Mouse (Mus musculus) kidney, embryonic 14.5 days (tissue): ENCODE results near the gene 1700092M07Rik. TPM values are rescaled to one million over a fixed set of nuclear protein-coding genes. Genes with fewer than 3 reads are reported as not detected.

ENCODE experiments used
- ATAC-seq: fragments of 200-750 bp; cut with Nextera tagmentation; 2 replicates; pipeline ENCODE4 v1.8.0; 2017; ENCODE audit warnings: moderate number of reproducible peaks, mild to moderate bottlenecking, moderate TSS enrichment, moderate library complexity; ENCODE audit not compliant: low FRiP score, low TSS enrichment
- H3K27ac ChIP-seq: fragments of 300-500 bp; sonication (generic); 2 replicates; pipeline ENCODE4 v1.5.1; 2014; ENCODE audit warnings: low read depth, mild to moderate bottlenecking, low read length, moderate library complexity, mixed read lengths
- H3K27me3 ChIP-seq: fragments of 300-500 bp; sonication (generic); 2 replicates; pipeline ENCODE4 v1.6.1; 2014; ENCODE audit warnings: mild to moderate bottlenecking, low read length; ENCODE audit not compliant: control insufficient read depth, insufficient read depth
- H3K36me3 ChIP-seq: fragments of 300-500 bp; sonication (generic); 2 replicates; pipeline ENCODE4 v1.6.1; 2014; ENCODE audit warnings: low read length, mixed read lengths; ENCODE audit not compliant: control insufficient read depth, insufficient read depth
- H3K4me1 ChIP-seq: fragments of 300-500 bp; sonication (generic); 2 replicates; pipeline ENCODE4 v1.6.1; 2014; ENCODE audit warnings: low read length, mixed read lengths; ENCODE audit not compliant: control insufficient read depth, insufficient read depth
- H3K4me2 ChIP-seq: fragments of 300-500 bp; sonication (generic); replicated peaks from 2 replicates; pipeline ENCODE4 v1.6.1; 2014; ENCODE audit warnings: low read depth, mild to moderate bottlenecking, low read length
- H3K4me3 ChIP-seq: fragments of 300-500 bp; sonication (generic); 2 replicates; pipeline ENCODE4 v1.5.1; 2014; ENCODE audit warnings: mild to moderate bottlenecking, low read length
- H3K9ac ChIP-seq: fragments of 300-500 bp; sonication (generic); 2 replicates; pipeline ENCODE4 v1.6.1; 2014; ENCODE audit warnings: low read depth, mild to moderate bottlenecking, low read length, moderate library complexity
- H3K9me3 ChIP-seq: fragments of 300-500 bp; sonication (generic); 2 replicates; pipeline ENCODE4 v1.6.1; 2016; ENCODE audit warnings: low read length; ENCODE audit not compliant: control insufficient read depth
- WGBS: fragments of 180-500 bp; shearing (Covaris S2); extraction: QIAGEN DNeasy Blood & Tissue Kit; methylation state at CpG from one replicate; pipeline ENCODE4 v1.1.7; 2014; 5-methylcytosine and 5-hydroxymethylcytosine counted together
- polyA plus RNA-seq: library from polyadenylated mRNA; unstranded; fragments of >200 nt; fragmentation: Nextera tagmentation; extraction: Ambion mirVana; gene quantifications from 2 replicates; pipeline ENCODE4 v1.2.1, GENCODE M21; 2014

1700092M07Rik gene
- polyA plus RNA-seq, 1 experiment from 2014 or later = 2.3 TPM

DNA sequence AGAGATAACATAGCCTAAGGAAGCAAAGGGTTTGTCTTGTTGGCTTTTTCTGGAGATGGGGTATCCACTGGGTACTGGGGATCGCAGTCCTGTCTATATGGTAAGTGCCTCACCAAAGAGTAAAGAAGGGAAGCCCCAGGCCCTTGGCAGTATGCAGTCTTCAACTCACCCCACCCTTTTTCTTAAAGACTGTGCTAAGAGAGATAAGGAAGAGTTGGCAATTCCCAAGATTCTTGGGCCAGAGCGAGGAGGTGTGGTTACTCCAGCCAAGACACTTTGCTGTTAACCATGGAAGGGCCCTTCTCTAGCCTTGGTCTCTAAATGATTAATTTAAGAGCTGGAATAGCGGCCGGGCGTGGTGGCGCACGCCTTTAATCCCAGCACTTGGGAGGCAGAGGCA, 33.6 kb upstream of the 1700092M07Rik start:
- Histone ChIP-seq H3K27me3 (no peaks in the 10 kb centered on the region), H3K4me1 (peaks cover 18% of the 10 kb centered on the region; the same call in 1 of the 2 replicates), H3K9ac (no peak overlapping the region), H3K4me3 (no peak overlapping the region), H3K9me3 (no peaks in the 10 kb centered on the region), H3K4me2 (no peak overlapping the region), H3K27ac (no peak overlapping the region), H3K36me3 (peaks cover 57% of the 10 kb centered on the region)
- WGBS = 98% methylated on average over 7 of the region's 7 CpGs
- no peak for ATAC-seq

DNA sequence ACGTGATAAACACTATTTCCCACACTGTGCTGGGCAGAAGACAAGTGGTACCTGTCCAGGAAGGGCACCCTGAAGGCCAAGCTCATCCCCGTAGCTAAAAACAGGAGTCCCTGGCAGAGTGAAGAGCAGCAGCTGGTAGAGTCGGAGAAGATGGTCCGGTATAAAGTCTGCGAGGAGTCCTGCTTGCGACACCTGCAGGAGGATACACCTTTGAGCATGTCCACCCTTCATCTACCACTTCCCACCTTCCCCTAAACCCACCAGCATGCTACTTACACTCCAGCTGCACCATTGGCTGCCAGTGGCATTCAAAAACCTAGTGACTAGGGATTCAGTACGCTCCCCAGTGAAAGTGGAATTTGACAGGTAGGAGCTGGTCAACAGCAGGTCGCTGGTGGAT, 31.6 kb upstream of the 1700092M07Rik start:
- no peak overlapping the region for H3K4me2 ChIP-seq
- H3K9me3 ChIP-seq = no peaks in the 10 kb centered on the region
- WGBS = 96% methylated on average over 8 of the region's 8 CpGs
- H3K27me3 ChIP-seq = no peaks in the 10 kb centered on the region
- H3K4me1 ChIP-seq = peaks cover 19% of the 10 kb centered on the region; the same call in 1 of the 2 replicates
- peaks cover 59% of the 10 kb centered on the region for H3K36me3 ChIP-seq
- H3K9ac ChIP-seq = no peak overlapping the region
- no peak overlapping the region for H3K4me3 ChIP-seq
- H3K27ac ChIP-seq = no peak overlapping the region
- ATAC-seq = no peak

DNA sequence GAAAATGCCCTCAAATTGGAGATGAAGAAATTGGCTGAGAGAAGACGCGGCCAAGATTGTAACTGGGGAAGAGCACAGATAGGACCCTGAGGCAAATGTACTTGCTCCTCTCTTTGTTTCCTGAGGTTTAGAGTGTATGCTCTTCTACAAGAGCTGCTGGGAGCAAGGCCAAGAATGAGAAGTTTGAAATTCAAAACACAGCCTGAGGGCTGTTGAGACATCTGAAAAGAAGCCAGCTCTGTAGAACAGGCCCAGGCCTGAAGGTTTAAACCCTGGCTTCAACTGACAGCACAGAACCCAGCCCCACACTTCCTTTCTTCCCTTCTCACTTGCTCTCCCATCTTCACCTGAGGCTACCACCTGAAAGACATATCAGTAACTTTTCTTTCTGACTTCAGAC, 30.5 kb upstream of the 1700092M07Rik start:
- WGBS = 95% methylated on average over 2 of the region's 2 CpGs

DNA sequence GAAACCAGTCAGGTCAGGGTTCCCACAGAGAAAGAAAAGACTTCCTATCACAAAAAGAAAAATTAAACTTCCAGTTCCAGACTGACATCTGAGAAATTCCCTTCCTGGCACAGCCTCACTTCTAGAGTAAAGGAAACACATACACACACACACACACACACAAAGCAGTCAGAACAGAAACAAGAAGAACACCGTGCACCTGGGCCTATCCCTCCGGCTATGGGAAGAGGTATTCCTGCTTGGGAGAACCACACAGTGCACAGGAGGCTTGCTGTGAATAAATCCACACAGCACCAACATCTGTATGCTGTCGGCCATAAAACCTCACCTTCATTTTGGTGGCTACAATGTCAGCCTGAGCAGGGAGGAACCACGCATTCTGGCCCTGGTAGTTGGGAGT, 29.0 kb upstream of the 1700092M07Rik start:
- Histone ChIP-seq H3K4me1 (peaks cover 19% of the 10 kb centered on the region; the same call in 1 of the 2 replicates), H3K9ac (peak overlapping the region; percentile 82), H3K27ac (no peak overlapping the region), H3K4me3 (peak overlapping the region; percentile 81), H3K27me3 (no peaks in the 10 kb centered on the region), H3K36me3 (peaks cover 56% of the 10 kb centered on the region), H3K4me2 (peak overlapping the region; percentile 72), H3K9me3 (no peaks in the 10 kb centered on the region)
- ATAC-seq = no peak
- WGBS = 49% methylated on average over 4 of the region's 4 CpGs

More for the DNA sequence above, 30.5 kb upstream of the 1700092M07Rik start:
- no peak overlapping the region; the same call in 1 of the 2 replicates for H3K9ac ChIP-seq
- H3K36me3 ChIP-seq = peaks cover 59% of the 10 kb centered on the region
- H3K4me1 ChIP-seq = peaks cover 19% of the 10 kb centered on the region; the same call in 1 of the 2 replicates
- no peak for ATAC-seq
- no peaks in the 10 kb centered on the region for H3K9me3 ChIP-seq
- H3K4me3 ChIP-seq = no peak overlapping the region
- no peak overlapping the region for H3K4me2 ChIP-seq
- H3K27ac ChIP-seq = no peak overlapping the region
- H3K27me3 ChIP-seq = no peaks in the 10 kb centered on the region

DNA sequence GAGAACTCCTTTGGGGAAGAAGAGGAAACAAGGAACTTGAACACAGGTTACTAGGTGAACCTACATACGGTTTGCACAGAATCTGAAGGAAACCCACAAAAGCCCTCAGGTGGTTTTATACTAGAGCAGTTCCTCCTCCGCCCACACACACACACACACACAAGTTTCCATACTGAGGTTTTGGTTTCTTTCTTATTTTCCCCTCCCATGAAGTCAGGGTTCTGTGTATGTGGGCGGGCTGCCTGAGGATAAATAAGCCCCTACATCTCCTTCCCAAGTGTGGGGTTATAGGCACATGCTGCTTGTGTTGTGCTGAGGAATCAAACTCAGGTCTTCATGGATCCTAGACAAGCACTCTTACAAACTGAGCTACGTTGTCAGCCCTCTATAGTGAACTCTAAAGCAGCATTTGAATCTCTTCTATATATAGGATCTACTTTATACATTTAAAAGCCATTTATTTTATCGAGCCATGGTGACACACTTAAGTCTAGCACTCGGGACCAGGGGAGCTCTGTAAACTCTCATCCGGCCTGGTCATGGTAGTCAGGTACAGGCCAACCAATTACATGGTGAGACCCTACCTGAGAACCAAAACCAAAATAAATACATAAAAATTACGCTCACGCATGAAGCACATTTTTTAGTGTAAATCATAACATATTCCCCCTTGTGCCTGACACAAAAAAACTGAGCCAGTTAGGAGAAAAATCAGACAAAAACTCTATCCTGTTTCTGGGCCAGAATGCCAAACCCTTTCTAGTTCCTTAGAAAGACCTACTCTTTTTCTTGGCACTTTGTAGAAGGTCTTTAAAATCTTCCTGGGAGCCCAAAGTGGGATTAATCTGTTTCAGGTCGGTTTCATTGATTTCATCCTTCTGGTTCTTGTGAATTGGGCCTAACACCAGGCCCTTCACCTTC, 28.3 kb upstream of the 1700092M07Rik start:
- peak overlapping the region; percentile 81 for H3K4me3 ChIP-seq
- ATAC-seq = no peak
- no peaks in the 10 kb centered on the region for H3K9me3 ChIP-seq
- peak overlapping the region; percentile 82 for H3K9ac ChIP-seq
- H3K27ac ChIP-seq = peak overlapping the region; percentile 96
- peaks cover 19% of the 10 kb centered on the region; the same call in 1 of the 2 replicates for H3K4me1 ChIP-seq
- WGBS = 53% methylated on average over 10 of the region's 10 CpGs
- peaks cover 49% of the 10 kb centered on the region for H3K36me3 ChIP-seq
- H3K27me3 ChIP-seq = no peaks in the 10 kb centered on the region
- peak overlapping the region; percentile 72 for H3K4me2 ChIP-seq

DNA sequence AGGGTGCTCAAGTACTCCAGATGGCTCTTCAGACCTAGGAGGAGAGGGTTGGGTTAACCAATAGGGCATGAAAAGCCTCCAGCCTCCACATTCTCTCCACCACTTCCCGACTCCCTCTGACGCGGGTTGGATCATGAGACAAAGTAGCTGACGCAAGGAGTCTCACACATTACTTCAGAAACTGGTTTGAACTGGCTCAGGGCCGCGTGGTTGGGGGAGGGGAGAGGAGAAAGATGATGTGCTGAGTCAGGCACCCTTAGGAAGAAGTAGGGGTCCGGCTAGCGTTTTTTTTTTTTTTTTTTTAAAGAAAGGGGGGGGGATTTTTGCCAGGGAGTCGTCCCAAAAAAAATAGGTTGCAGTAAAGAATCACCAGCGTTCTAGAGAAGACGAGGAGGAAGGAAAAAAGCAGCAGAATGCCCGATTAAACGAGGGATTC, 27.6 kb upstream of the 1700092M07Rik start:
- no peaks in the 10 kb centered on the region for H3K9me3 ChIP-seq
- H3K4me3 ChIP-seq = peak overlapping the region; percentile 81
- peak overlapping the region; percentile 96 for H3K27ac ChIP-seq
- peaks cover 19% of the 10 kb centered on the region; the same call in 1 of the 2 replicates for H3K4me1 ChIP-seq
- WGBS = under 1% methylated on average over 13 of the region's 13 CpGs
- peak; percentile 75 for ATAC-seq
- no peaks in the 10 kb centered on the region for H3K27me3 ChIP-seq
- H3K4me2 ChIP-seq = peak overlapping the region; percentile 72
- peaks cover 42% of the 10 kb centered on the region for H3K36me3 ChIP-seq
- peak overlapping the region; percentile 82 for H3K9ac ChIP-seq

DNA sequence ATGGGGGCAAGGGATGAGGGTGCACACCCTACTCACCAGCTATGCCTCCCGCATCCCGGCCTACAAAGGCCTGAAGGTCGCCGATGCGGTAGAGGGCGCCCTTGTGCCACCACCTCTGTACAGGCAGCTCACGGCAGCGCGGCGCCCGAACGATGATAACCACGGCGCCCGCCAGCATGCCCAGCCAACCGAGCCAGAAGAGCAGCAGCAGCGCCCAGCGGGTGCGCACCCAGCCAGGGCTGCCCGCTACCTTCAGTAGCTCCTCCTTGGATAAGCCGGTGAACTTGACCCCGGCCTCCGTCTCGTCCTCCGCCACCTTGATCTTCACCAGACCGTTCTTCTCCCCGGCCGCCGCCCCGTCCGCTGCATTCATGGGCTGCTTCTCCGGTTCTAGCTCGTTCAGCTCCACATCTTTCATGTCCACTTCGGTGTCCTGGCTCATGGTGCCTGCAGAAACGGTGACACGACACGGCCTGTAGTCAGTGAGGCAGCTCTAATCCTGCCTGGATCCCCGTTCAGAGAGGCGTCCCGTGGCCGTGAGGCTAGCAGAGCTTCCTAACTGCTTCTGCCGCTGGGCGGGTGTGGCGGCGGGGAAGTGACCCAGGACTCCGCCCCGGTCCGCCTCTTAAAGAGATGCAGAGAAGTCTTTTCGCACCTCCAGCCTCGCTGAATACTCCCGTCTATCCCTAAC, 27.1 kb upstream of the 1700092M07Rik start:
- under 1% methylated on average over 51 of the region's 51 CpGs for WGBS
- H3K27ac ChIP-seq = peak overlapping the region; percentile 96
- no peaks in the 10 kb centered on the region for H3K9me3 ChIP-seq
- peaks cover 36% of the 10 kb centered on the region for H3K36me3 ChIP-seq
- peak; percentile 90 for ATAC-seq
- peak overlapping the region; percentile 72 for H3K4me2 ChIP-seq
- H3K27me3 ChIP-seq = no peaks in the 10 kb centered on the region
- H3K4me1 ChIP-seq = peaks cover 19% of the 10 kb centered on the region; the same call in 1 of the 2 replicates
- H3K4me3 ChIP-seq = peak overlapping the region; percentile 81
- peak overlapping the region; percentile 82 for H3K9ac ChIP-seq

DNA sequence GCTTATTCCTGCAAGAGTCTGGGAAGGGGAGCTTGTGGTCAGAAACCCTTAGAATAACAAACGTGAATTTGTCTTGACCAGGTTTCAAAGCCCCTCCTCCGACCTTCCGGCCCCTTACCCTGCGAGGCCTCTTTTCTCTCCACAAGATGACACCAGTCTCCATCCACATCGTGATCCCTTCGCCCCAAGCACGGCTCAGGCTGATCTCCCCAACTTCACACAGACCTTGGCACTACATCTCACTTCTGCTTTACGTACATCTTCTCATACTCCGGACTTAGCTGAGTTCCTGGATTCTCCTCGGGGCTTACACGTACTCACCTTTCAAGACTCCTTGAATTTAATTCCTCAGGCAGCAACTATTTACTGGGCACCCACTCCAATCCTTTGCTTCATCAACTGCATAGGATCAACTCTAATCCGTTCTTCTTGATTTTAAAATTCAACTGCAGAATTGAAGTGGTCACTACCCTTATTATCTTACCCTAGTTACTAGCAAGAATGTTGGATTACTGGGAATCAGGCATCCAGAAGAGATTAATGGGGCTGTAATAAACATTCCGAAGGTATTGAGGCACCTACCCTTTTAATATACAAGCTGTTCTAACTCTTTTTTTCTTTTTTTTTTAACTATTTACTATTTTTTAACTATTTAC, 26.4 kb upstream of the 1700092M07Rik start:
- Histone ChIP-seq H3K27ac (peak overlapping the region; percentile 96), H3K4me3 (peak overlapping the region; percentile 81), H3K9me3 (no peaks in the 10 kb centered on the region), H3K36me3 (peaks cover 30% of the 10 kb centered on the region), H3K4me2 (peak overlapping the region; percentile 72), H3K4me1 (peaks cover 19% of the 10 kb centered on the region; the same call in 1 of the 2 replicates), H3K27me3 (no peaks in the 10 kb centered on the region), H3K9ac (peak overlapping the region; percentile 82; the same call in 1 of the 2 replicates)
- WGBS = 5% methylated on average over 13 of the region's 13 CpGs
- peak; percentile 47 for ATAC-seq
